Mouse (Mus musculus) embryonic fibroblast, embryonic 13.5 days (primary cell): Measurements from ENCODE around the gene Mthfd2l. TPM values are rescaled to one million over a fixed set of nuclear protein-coding genes. Genes with fewer than 3 reads are reported as not detected.

Experiments
- H3K27ac ChIP-seq: 2 replicates; pipeline ENCODE4 v1.5.1; 2012; ENCODE audit warnings: low read length, control low read depth, inconsistent platforms; ENCODE audit not compliant: insufficient read depth
- H3K4me1 ChIP-seq: 2 replicates; pipeline ENCODE4 v1.6.1; 2011; ENCODE audit warnings: low read length; ENCODE audit not compliant: control insufficient read depth, insufficient read depth
- H3K4me3 ChIP-seq: 2 replicates; pipeline ENCODE4 v1.5.1; 2011; ENCODE audit warnings: mild to moderate bottlenecking, control low read depth, low read length; ENCODE audit not compliant: insufficient read depth
- CTCF ChIP-seq: IDR thresholded peaks from 2 replicates; pipeline ENCODE4 v1.5.1; 2011; ENCODE audit warnings: mild to moderate bottlenecking, control low read depth, low read length, moderate library complexity, borderline replicate concordance; ENCODE audit not compliant: insufficient read depth
- POLR2A ChIP-seq: IDR thresholded peaks from 2 replicates; pipeline ENCODE4 v1.6.1; 2011; ENCODE audit warnings: low read depth, mild to moderate bottlenecking, control low read depth, low read length, moderate library complexity
- polyA plus RNA-seq: library from polyadenylated mRNA; stranded (reverse); fragments of >200 nt; gene quantifications from 2 replicates; pipeline ENCODE4 v1.2.4, GENCODE M21; 2011; ENCODE audit warnings: low read depth; ENCODE audit not compliant: missing spikeins, insufficient read length

Gene Mthfd2l
- polyA plus RNA-seq, 1 experiment: 20.1 TPM

DNA sequence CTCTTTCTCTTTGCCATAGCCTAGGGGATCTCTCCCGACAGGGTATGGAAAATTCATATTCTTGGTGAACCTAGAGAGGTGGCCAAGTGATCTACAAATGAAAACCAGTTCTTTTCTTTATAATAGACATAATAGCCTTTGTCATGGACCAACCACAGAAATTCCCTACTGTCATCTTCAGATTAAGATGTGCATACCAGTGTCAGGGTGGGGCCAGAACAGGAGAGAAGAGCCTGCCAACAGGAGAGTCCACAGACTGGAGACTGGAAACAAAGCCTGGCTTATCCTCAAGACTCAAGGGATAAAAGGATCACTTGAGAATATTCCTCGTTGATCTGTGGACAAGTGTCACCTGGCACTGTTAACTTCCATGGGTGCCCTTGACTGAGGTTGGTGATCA, 106.8 kb downstream of the Mthfd2l start:
- Histone ChIP-seq H3K4me3 (no peak overlapping the region), H3K4me1 (peaks cover 7% of the 10 kb centered on the region), H3K27ac (no peak overlapping the region)
- TF ChIP-seq CTCF: no peak
- no peak for TF ChIP-seq POLR2A

DNA sequence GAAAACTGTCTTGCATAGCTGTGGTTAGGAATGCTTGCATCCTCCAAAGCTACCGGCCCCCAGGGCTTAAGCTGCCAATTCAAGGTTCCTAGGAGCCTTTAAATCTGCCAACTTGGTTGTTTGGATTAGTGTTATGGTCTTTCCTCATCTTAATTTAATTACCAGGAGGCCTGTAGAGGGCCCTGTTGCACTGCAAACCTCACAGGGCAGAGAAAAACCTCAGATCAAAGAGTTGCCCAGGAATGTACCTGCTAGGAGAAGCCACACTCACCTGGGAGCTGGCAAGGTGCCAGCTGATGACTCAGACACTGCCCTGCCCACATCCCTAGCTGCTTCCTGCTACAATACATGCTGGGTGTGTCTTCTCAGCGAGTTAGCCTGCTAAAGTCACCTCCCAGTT, 107.6 kb downstream of the Mthfd2l start:
- Histone ChIP-seq H3K27ac (no peak overlapping the region), H3K4me1 (peaks cover 7% of the 10 kb centered on the region), H3K4me3 (no peak overlapping the region)
- TF ChIP-seq CTCF (no peak), POLR2A (no peak)

DNA sequence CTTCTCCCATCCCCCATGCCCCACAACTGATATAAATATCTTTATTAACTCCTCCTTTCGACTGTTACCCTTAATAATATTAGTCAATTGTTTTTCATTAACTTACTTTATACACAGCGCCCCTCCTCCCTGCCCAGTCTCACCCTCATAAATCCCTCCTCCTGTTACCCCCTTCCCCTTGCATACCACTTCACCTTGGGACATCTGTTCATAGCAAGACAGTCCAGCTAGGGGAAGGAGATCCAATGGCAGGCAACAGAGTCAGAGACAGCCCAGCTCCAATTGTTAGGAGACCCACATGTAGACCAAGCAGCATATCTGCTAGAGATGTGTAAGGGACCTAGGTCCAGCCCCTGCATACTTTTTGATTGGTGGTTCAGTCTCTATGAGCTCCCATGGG, 108.0 kb downstream of the Mthfd2l start:
- peaks cover 7% of the 10 kb centered on the region for H3K4me1 ChIP-seq
- no peak for TF ChIP-seq CTCF
- TF ChIP-seq POLR2A: no peak

DNA sequence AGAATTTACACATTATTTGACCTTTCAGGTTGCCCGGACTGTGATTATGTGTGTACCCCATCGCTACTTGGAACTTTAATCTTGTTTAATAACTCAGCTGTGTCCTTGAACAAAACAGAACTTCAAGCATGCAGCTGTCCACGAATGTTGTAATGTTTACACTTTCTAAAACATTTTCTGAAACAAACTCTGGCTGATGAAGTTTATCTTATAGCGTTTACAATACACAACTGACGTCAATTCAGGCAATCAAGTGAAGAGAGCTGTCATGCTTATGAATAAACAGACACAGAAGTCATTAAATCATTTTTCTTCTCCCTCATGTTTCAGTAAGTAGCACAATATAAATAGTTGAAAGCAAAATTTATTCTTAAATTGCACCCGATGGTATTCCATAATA, 117.1 kb downstream of the Mthfd2l start:
- Histone ChIP-seq H3K4me1 (no peaks in the 10 kb centered on the region), H3K27ac (no peak overlapping the region), H3K4me3 (no peak overlapping the region)
- TF ChIP-seq POLR2A: no peak
- TF ChIP-seq CTCF: no peak

More for the DNA sequence above, 108.0 kb downstream of the Mthfd2l start:
- Histone ChIP-seq H3K4me3 (no peak overlapping the region), H3K27ac (no peak overlapping the region)

DNA sequence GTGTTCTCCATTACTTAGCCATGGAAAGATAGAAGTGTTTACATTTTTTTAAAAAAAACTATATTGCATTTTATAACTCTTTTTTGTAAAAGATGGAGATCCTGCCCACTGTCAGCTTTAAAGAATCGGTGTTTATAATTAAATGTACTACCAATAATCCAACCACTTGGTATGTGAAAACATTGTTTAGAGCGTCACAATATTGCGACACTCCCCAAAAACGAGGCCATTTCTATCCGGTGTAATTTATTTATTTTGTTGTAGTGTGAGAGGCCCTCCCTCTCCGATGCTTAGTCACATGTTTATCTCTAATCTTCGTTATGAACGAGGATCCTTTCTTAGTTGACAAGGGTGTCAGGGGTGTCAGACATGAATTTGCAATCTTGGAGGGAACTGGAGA, 117.5 kb downstream of the Mthfd2l start:
- TF ChIP-seq POLR2A (no peak), CTCF (no peak)
- Histone ChIP-seq H3K4me3 (no peak overlapping the region), H3K27ac (no peak overlapping the region), H3K4me1 (no peaks in the 10 kb centered on the region)

Other genes with a start within 250 kb of the Mthfd2l start
- 61.8 and 135 TPM in 2 replicates for gene Cxcl5, start 171.8 kb upstream of the Mthfd2l start, polyA plus RNA-seq
- 23.5 and 40.7 TPM in 2 replicates for gene Ppbp, start 162.6 kb upstream of the Mthfd2l start, polyA plus RNA-seq
- 3.6 TPM in 1 of 2 replicates, not detected in the other for gene Pf4, start 158.7 kb upstream of the Mthfd2l start, polyA plus RNA-seq
- 2.5 and 2.8 TPM in 2 replicates for gene Cxcl3, start 145.0 kb upstream of the Mthfd2l start, polyA plus RNA-seq
- 0.85 and 3.5 TPM in 2 replicates for gene Cxcl15, start 136.6 kb upstream of the Mthfd2l start, polyA plus RNA-seq
- 22.0 and 40.1 TPM in 2 replicates for gene Cxcl1, start 39.9 kb upstream of the Mthfd2l start, polyA plus RNA-seq
- 3.1 TPM in 1 of 2 replicates, not detected in the other for gene Cxcl2, start 27.2 kb upstream of the Mthfd2l start, polyA plus RNA-seq
- gene Epgn, start 96.3 kb downstream of the Mthfd2l start, polyA plus RNA-seq: not detected in 2 replicates
- 15.9 and 31.8 TPM in 2 replicates for gene Ereg, start 143.5 kb downstream of the Mthfd2l start, polyA plus RNA-seq
- gene Areg, start 208.5 kb downstream of the Mthfd2l start, polyA plus RNA-seq: 1.1 and 2.5 TPM in 2 replicates